Mouse (Mus musculus): ENCODE measurements around the gene Parl. TPM values are rescaled to one million over a fixed set of nuclear protein-coding genes. Genes with fewer than 3 reads are reported as not detected.

The Parl gene
- polyA plus RNA-seq (2014; fragmentation: Illumina TruSeq; extraction: RNeasy Lipid Tissue Mini Kit (QIAGEN cat#74804); ENCODE audit: insufficient read depth, low read depth, low replicate concordance) = 40.0 TPM

GRCm38 (mm10) chr16:20301770-20302649 lies at the start of gene Parl:
Gene Parl, minus strand, starts transcription at chr16:20302387.

GRCm38 (mm10) chr16:20325286-20325685 lies 23.1 kb upstream of the Parl start, which contains the start of gene Cyp2ab1:
Gene Cyp2ab1, minus strand, starts transcription at chr16:20325404.

GRCm38 (mm10) chr16:20240468-20241414 lies 61.4 kb downstream of the Parl start, which contains the start of gene Map6d1:
Gene Map6d1, minus strand, starts transcription at chr16:20241358.

Other genes with a start within 250 kb of the Parl start
- 16.2 TPM for gene Klhl24, start 204.8 kb downstream of the Parl start, polyA plus RNA-seq (2014; fragmentation: Illumina TruSeq; extraction: RNeasy Lipid Tissue Mini Kit (QIAGEN cat#74804); ENCODE audit: insufficient read depth, low read depth, low replicate concordance)
- gene Yeats2, start 161.3 kb downstream of the Parl start, polyA plus RNA-seq (2014; fragmentation: Illumina TruSeq; extraction: RNeasy Lipid Tissue Mini Kit (QIAGEN cat#74804); ENCODE audit: insufficient read depth, low read depth, low replicate concordance) = 5.0 TPM
- gene Map6d1, start 61.0 kb downstream of the Parl start, polyA plus RNA-seq (2014; fragmentation: Illumina TruSeq; extraction: RNeasy Lipid Tissue Mini Kit (QIAGEN cat#74804); ENCODE audit: insufficient read depth, low read depth, low replicate concordance) = not detected
- 1.6 TPM for gene Cyp2ab1, start 23.0 kb upstream of the Parl start, polyA plus RNA-seq (2014; fragmentation: Illumina TruSeq; extraction: RNeasy Lipid Tissue Mini Kit (QIAGEN cat#74804); ENCODE audit: insufficient read depth, low read depth, low replicate concordance)
- 26.6 TPM for gene Abcc5, start 124.0 kb upstream of the Parl start, polyA plus RNA-seq (2014; fragmentation: Illumina TruSeq; extraction: RNeasy Lipid Tissue Mini Kit (QIAGEN cat#74804); ENCODE audit: insufficient read depth, low read depth, low replicate concordance)
- gene Eif2b5, start 196.4 kb upstream of the Parl start, polyA plus RNA-seq (2014; fragmentation: Illumina TruSeq; extraction: RNeasy Lipid Tissue Mini Kit (QIAGEN cat#74804); ENCODE audit: insufficient read depth, low read depth, low replicate concordance) = 43.4 TPM
- gene Dvl3, start 214.6 kb upstream of the Parl start, polyA plus RNA-seq (2014; fragmentation: Illumina TruSeq; extraction: RNeasy Lipid Tissue Mini Kit (QIAGEN cat#74804); ENCODE audit: insufficient read depth, low read depth, low replicate concordance) = 7.2 TPM
- 172 TPM for gene Ap2m1, start 233.1 kb upstream of the Parl start, polyA plus RNA-seq (2014; fragmentation: Illumina TruSeq; extraction: RNeasy Lipid Tissue Mini Kit (QIAGEN cat#74804); ENCODE audit: insufficient read depth, low read depth, low replicate concordance)
- 29.9 TPM for gene Abcf3, start 246.2 kb upstream of the Parl start, polyA plus RNA-seq (2014; fragmentation: Illumina TruSeq; extraction: RNeasy Lipid Tissue Mini Kit (QIAGEN cat#74804); ENCODE audit: insufficient read depth, low read depth, low replicate concordance)

Data from lung, adult 10 weeks (tissue).